Mouse (Mus musculus) neural tube, embryonic 15.5 days (tissue): ENCODE measurements around the gene P2ry4. TPM values are rescaled to one million over a fixed set of nuclear protein-coding genes. Genes with fewer than 3 reads are reported as not detected.

ENCODE experiments used
- ATAC-seq: fragments of 200-750 bp; cut with Nextera tagmentation; 2 replicates; pipeline ENCODE4 v1.8.0; 2017; ENCODE audit warnings: mild to moderate bottlenecking, moderate TSS enrichment, moderate library complexity; ENCODE audit not compliant: low FRiP score
- H3K27ac ChIP-seq: fragments of 300-500 bp; sonication (generic); replicated peaks from 2 replicates; pipeline ENCODE4 v1.5.1; 2015; ENCODE audit warnings: mild to moderate bottlenecking, inconsistent platforms
- H3K27me3 ChIP-seq: fragments of 300-500 bp; sonication (generic); replicated peaks from 2 replicates; pipeline ENCODE4 v1.6.1; 2015; ENCODE audit warnings: inconsistent platforms
- H3K36me3 ChIP-seq: fragments of 300-500 bp; sonication (generic); 2 replicates; pipeline ENCODE4 v1.6.1; 2015; ENCODE audit warnings: inconsistent platforms
- H3K4me1 ChIP-seq: fragments of 300-500 bp; sonication (generic); 2 replicates; pipeline ENCODE4 v1.6.1; 2015; ENCODE audit warnings: inconsistent platforms
- H3K4me2 ChIP-seq: fragments of 300-500 bp; sonication (generic); 2 replicates; pipeline ENCODE4 v1.6.1; 2015; ENCODE audit warnings: inconsistent platforms, mild to moderate bottlenecking, moderate library complexity
- H3K4me3 ChIP-seq: fragments of 300-500 bp; sonication (generic); replicated peaks from 2 replicates; pipeline ENCODE4 v1.5.1; 2015; ENCODE audit warnings: mild to moderate bottlenecking, inconsistent platforms
- H3K9ac ChIP-seq: fragments of 300-500 bp; sonication (generic); replicated peaks from 2 replicates; pipeline ENCODE4 v1.6.1; 2015; ENCODE audit warnings: mild to moderate bottlenecking, inconsistent platforms
- H3K9me3 ChIP-seq: fragments of 300-500 bp; sonication (generic); replicated peaks from 2 replicates; pipeline ENCODE4 v1.6.1; 2016; ENCODE audit warnings: inconsistent platforms
- WGBS: fragments of 180-500 bp; shearing (Covaris S2); methylation state at CpG from one replicate; pipeline ENCODE4 v1.1.7; 2015; ENCODE audit warnings: mixed read lengths; 5-methylcytosine and 5-hydroxymethylcytosine counted together
- polyA plus RNA-seq: library from polyadenylated mRNA; unstranded; fragments of >200 nt; fragmentation: Nextera tagmentation; extraction: Ambion mirVana; gene quantifications from 2 replicates; pipeline ENCODE4 v1.2.1, GENCODE M21; 2015

P2ry4 gene
- polyA plus RNA-seq, 1 experiment from 2014 or later = not detected

DNA sequence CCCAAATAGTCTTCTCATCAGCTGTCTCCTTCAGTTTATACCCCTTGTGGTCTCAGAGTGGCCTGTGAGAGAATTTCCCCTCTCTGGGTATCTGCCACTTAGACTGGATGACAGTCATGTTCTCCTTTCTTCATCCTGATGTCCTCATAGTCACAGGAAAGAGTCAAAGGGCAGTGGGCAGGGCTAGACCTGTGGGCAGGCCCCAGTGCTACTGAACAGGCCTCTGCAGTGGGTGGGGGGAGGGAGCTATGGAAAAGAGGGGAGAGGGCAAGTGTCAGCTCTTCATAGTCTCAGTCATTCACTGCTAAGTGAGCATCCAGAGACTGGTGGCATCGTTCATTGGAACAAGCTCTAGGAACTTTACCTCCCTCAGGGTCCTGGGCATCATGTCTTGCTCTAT lies 22.7 kb downstream of the P2ry4 start, which contains the start of gene Awat1:
Gene Awat1, plus strand, starts transcription at position 301 of the 400 bp plus-strand sequence.
- H3K27me3 ChIP-seq = no peaks in the 10 kb centered on the region
- no peaks in the 10 kb centered on the region for H3K9me3 ChIP-seq
- H3K36me3 ChIP-seq = no peaks in the 10 kb centered on the region
- ATAC-seq = no peak
- H3K4me3 ChIP-seq = no peak within 1 kb of the TSS
- H3K4me1 ChIP-seq = no peaks in the 10 kb centered on the region
- H3K27ac ChIP-seq = no peak within 1 kb of the TSS
- 70% methylated on average over 1 of the region's 1 CpGs for WGBS
- no peak within 1 kb of the TSS for H3K4me2 ChIP-seq
- no peak within 1 kb of the TSS for H3K9ac ChIP-seq

- Histone ChIP-seq H3K4me3 (no peak overlapping the region), H3K27me3 (no peaks in the 10 kb centered on the region), H3K9ac (no peak overlapping the region), H3K9me3 (no peaks in the 10 kb centered on the region), H3K4me1 (no peaks in the 10 kb centered on the region), H3K4me2 (no peak overlapping the region), H3K27ac (no peak overlapping the region), H3K36me3 (no peaks in the 10 kb centered on the region)
- no peak for ATAC-seq
- WGBS = 85% methylated on average over 3 of the region's 3 CpGs
Observed at GRCm38 (mm10) chrX:100565696-100566095, 29.0 kb downstream of the P2ry4 start.

GRCm38 (mm10) chrX:100556026-100556425 lies 38.6 kb downstream of the P2ry4 start:
- Histone ChIP-seq H3K9ac (no peak overlapping the region), H3K4me3 (no peak overlapping the region), H3K9me3 (no peaks in the 10 kb centered on the region), H3K4me1 (no peaks in the 10 kb centered on the region), H3K36me3 (no peaks in the 10 kb centered on the region), H3K27me3 (no peaks in the 10 kb centered on the region; the same call in 1 of the 2 replicates), H3K27ac (no peak overlapping the region), H3K4me2 (no peak overlapping the region)
- ATAC-seq = no peak
- 80% methylated on average over 3 of the region's 3 CpGs for WGBS

Other genes starting within 250 kb of the P2ry4 start
- gene Otud6a, start 165.9 kb downstream of the P2ry4 start, polyA plus RNA-seq = not detected in 2 replicates
- 0.12 and 0.22 TPM in 2 replicates for gene Awat2, start 152.2 kb downstream of the P2ry4 start, polyA plus RNA-seq
- gene Igbp1, start 100.6 kb downstream of the P2ry4 start, polyA plus RNA-seq = 25.3 and 29.8 TPM in 2 replicates
- not detected in 2 replicates for gene Dgat2l6, start 70.0 kb downstream of the P2ry4 start, polyA plus RNA-seq
- gene Awat1, start 22.6 kb downstream of the P2ry4 start, polyA plus RNA-seq = not detected in 2 replicates
- not detected in 2 replicates for gene Arr3, start 10.6 kb upstream of the P2ry4 start, polyA plus RNA-seq
- gene Kif4, start 30.9 kb upstream of the P2ry4 start, polyA plus RNA-seq = 3.6 and 7.3 TPM in 2 replicates
- 89.3 and 91.5 TPM in 2 replicates for gene Pdzd11, start 31.7 kb upstream of the P2ry4 start, polyA plus RNA-seq
- 27.3 and 31.7 TPM in 2 replicates for gene Gdpd2, start 135.0 kb upstream of the P2ry4 start, polyA plus RNA-seq
- 5.5 and 5.6 TPM in 2 replicates for gene Dlg3, start 172.9 kb upstream of the P2ry4 start, polyA plus RNA-seq